Mouse (Mus musculus): ENCODE results near the gene Pecr. TPM values are rescaled to one million over a fixed set of nuclear protein-coding genes. Genes with fewer than 3 reads are reported as not detected.
"Not testable (repeated sequence)": the region's sequence is repeated elsewhere in the genome, so short reads cannot be mapped to it uniquely, and the experiment has no call there.

Gene Pecr
- polyA plus RNA-seq, 1 experiment, result 39.8 TPM

DNA sequence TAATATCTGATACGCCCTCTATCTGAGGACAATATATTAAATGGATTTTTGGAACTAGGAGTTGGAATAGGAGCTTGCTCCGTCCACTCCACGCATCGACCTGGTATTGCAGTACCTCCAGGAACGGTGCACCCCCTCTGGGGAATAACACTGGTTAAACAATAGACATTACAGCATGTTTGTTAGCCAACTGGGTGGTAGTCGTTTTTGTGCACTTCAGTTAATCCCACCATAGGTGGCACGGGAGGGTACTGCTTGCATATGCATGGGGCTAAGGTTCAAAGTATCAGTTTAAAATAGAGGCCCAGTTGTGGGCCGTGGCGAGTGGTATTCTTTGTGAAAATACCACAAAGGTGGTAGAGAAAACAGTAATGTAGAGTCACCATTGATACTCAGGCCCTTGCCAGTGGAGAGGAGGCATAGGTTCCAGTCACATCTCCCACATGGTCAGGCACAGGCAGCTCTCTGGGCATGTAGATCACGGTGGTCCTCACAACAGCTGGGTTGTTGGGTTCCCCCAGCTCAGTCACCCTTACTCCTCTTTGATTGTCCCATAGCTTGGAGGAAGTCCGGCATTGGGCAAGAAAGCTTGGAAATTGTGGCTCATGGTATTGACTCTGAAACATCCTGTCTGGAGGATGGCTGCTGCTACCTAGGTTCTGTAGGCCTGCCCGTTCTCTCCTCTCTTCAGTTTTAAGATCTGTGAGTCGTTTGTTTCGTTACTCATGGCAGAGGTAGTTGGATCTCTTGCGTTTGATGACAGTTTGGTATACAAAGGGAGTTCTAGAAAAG is 28.9 kb downstream of the Pecr start:
- H3K27ac ChIP-seq (replicated peaks; ENCODE audit: low read depth, low read length), result peak overlapping the region; percentile 16; the same call in 1 of the 2 replicates
- peak overlapping the region; percentile 53 for H3K4me3 ChIP-seq (ENCODE audit: insufficient read depth, low read depth, low read length)
- peaks cover 6% of the 10 kb centered on the region; the same call in 1 of the 2 replicates for H3K4me1 ChIP-seq (ENCODE audit: control insufficient read depth, insufficient read depth, insufficient read length, low read length)

DNA sequence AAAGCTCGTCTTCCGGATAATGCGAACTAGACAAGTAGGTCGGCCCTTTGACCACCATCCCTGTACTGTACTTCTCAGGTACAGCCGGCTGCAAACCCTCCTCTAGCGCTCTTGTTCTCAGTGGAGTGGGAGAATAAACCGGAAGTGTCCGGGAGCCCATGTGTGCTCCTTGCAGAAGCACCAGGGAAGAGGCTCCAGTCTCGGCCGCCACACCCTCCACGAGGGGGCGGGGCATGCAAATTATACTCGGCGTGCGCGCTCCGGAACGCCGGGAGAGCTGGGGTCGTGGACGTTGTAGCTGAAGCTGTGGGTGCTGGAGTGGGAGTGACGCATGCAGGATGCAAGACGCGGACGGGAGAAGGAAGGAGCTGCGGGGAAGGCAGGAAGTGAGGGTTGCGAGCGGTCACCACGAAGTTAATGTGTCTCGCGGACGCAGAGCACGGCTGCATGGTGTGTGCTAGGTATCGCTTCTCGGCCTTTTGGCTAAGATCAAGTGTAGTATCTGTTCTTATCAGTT is 29.5 kb downstream of the Pecr start:
- Histone ChIP-seq H3K27ac (replicated peaks; ENCODE audit: low read depth, low read length) (peak overlapping the region; percentile 37), H3K4me3 (ENCODE audit: insufficient read depth, low read depth, low read length) (peak overlapping the region; percentile 53), H3K4me1 (ENCODE audit: control insufficient read depth, insufficient read depth, insufficient read length, low read length) (peaks cover 6% of the 10 kb centered on the region; the same call in 1 of the 2 replicates)

DNA sequence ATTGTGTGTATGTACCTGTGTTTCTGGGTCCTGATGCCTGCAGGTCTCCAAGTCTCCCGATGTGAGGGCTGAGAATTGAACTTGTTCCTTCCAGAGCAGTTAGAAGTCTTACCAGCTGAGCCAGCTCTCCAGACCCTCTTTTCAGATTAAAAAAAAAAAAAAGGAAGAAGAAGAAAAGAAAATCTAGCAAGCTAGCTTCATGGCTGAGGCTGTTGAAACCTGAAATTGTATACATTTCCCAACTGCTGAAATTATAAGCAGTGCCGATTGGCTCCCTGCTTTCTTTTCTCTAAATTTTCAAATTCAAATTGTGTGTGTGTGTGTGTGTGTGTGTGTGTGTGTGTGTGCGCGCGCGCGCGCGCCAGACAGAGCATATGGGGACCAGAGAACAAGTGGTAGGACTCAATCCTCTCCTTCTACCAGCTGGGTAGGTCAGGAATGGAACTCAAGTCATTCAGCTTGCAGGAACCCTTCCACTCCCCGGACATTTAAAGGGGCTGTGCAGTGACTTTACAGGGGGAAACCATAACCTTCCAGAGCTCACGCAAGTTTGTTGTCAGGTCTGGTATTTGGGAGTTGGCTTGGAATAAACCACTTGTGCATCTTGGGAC is 30.1 kb downstream of the Pecr start:
- Histone ChIP-seq H3K4me1 (ENCODE audit: control insufficient read depth, insufficient read depth, insufficient read length, low read length) (peaks cover 6% of the 10 kb centered on the region; the same call in 1 of the 2 replicates), H3K4me3 (ENCODE audit: insufficient read depth, low read depth, low read length) (peak overlapping the region; percentile 53), H3K27ac (replicated peaks; ENCODE audit: low read depth, low read length) (no peak overlapping the region)

DNA sequence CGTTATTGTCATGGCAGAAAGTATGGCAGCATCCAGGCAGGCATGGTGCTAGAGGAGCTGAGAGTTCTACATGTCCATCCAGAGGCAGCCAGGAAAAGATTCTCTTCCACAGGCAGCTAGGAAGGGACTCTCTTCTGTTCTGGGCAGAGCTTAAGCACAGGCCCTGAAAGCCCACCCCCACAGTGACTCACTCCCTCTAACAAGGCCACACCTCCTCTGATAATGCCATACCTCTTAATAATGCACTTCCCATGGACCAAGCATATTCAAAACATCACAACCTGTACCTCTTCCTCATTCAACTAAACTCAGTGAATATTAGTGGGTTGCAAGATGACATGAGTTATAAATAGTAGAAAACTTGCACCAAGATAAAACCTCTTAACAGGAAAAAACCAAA is 32.3 kb downstream of the Pecr start:
- H3K4me1 ChIP-seq (ENCODE audit: control insufficient read depth, insufficient read depth, insufficient read length, low read length), result peaks cover 6% of the 10 kb centered on the region; the same call in 1 of the 2 replicates
- no peak overlapping the region for H3K4me3 ChIP-seq (ENCODE audit: insufficient read depth, low read depth, low read length)
- H3K27ac ChIP-seq (replicated peaks; ENCODE audit: low read depth, low read length), result no peak overlapping the region

DNA sequence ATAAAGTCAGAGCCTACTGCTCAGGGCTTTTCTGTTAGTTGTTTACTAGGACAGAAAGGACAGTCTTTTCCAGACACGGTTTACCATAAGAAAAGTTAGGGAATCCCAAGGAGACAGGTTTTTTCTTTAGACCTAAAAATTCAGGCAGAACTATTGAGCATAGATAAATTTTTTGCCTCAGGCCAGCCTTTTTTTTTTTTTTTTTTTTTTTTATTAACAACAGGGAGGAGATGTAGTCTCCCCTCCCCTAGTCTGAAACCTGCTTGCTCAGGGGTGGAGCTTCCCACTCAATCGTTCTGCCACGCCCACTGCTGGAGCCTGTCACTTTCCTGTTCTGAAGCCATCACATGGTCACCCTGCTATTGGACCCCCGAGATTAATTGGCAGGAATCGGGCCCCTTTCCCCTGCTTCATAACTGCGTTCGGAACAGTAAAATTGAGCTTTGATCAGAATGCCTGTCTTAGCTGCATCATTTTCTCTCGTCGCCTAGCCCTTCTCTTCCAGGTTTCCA is 35.8 kb downstream of the Pecr start:
- H3K27ac ChIP-seq (replicated peaks; ENCODE audit: low read depth, low read length); H3K4me1 ChIP-seq (ENCODE audit: control insufficient read depth, insufficient read depth, insufficient read length, low read length); H3K4me3 ChIP-seq (ENCODE audit: insufficient read depth, low read depth, low read length): not testable (repeated sequence)

DNA sequence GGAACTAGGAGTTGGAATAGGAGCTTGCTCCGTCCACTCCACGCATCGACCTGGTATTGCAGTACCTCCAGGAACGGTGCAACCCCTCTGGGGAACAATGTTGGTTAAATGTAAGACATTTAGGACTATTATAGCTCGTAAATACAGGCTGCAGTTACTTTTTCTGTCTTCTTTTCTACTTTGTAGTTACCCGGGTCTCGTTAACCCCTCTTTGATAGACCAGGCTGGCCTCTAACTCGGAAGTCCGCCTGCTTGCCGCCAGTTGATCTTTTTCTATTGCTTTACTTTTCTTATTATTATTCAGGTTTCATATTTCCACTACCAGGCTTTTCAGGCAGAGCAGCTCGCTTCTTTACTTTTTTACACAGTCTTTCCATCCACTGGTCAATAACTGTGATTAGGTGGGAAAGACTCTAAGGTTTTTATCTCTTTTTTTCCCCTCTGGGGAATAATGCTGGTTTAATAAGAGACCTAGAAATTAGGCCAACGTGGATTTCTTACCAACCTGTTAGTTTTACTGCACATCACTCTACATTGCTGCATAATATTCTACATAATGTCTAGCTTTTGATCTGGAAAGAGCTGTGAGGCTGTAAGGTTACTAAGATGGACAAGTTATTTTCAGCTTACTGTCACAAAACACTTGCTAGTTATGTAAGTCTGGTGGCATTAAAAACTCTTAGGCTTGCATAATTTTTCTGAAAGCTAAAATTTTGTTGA is 39.6 kb downstream of the Pecr start:
- Histone ChIP-seq H3K4me3 (ENCODE audit: insufficient read depth, low read depth, low read length) (peak overlapping the region; percentile 63), H3K4me1 (ENCODE audit: control insufficient read depth, insufficient read depth, insufficient read length, low read length) (no peaks in the 10 kb centered on the region), H3K27ac (replicated peaks; ENCODE audit: low read depth, low read length) (no peak overlapping the region)

DNA sequence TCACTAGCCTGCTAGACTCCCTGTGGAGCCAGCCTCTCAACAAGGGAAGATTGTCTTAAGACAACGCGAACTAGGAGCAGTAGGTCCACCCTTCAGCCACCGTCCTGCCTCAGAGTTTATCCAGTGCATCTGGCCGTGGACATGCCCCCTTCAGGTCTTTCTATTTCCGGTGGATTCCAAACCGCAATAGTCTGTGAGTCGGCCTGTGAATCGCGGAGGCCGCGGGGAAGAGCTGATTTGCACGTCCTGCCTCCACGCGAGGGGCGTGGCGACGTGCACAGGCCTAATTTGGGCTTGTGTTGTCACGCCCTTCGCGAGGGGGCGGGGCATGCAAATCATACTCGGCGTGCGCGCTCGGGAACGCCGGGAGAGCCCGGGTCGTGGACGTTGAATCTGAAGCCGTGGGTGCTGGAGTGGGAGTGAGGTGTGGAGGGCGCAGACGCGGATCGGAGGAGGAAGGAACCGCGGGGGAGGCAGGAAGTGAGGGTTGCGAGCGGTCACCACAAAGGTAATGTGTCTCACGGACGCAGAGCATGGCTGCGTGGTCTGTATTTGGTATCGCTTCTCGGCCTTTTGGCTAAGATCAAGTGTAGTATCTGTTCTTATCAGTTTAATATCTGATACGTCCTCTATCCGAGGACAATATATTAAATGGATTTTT is 40.3 kb downstream of the Pecr start:
- Histone ChIP-seq H3K4me3 (ENCODE audit: insufficient read depth, low read depth, low read length) (peak overlapping the region; percentile 63), H3K27ac (replicated peaks; ENCODE audit: low read depth, low read length) (peak overlapping the region; percentile 95), H3K4me1 (ENCODE audit: control insufficient read depth, insufficient read depth, insufficient read length, low read length) (no peaks in the 10 kb centered on the region)

DNA sequence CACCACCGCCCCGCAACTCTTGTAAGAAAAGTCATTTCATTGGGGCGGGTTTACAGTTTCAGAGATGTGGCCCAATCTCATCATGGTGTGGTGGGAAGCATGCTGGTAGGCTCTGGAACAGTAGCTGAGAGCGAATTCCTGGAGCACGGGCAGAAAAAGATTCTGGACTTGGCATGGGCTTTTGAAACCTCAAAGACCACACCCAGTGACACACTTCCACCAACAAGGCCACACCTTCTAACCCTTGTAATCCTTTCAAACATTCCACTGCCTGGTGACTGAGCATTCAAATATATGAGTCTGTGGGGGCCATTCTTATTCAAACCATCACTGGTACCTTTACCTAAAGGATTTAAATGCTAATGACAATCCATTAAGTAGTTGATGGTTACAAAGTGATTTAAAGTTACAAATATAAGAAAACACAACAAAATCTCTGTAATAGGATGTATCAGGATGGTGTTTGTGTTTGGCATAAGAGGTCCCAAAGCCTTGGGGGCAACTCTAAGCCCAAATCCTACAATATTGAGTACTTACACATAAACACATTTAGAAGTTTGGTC is 41.5 kb downstream of the Pecr start:
- Histone ChIP-seq H3K4me1 (ENCODE audit: control insufficient read depth, insufficient read depth, insufficient read length, low read length) (no peaks in the 10 kb centered on the region), H3K4me3 (ENCODE audit: insufficient read depth, low read depth, low read length) (no peak overlapping the region), H3K27ac (replicated peaks; ENCODE audit: low read depth, low read length) (no peak overlapping the region)

DNA sequence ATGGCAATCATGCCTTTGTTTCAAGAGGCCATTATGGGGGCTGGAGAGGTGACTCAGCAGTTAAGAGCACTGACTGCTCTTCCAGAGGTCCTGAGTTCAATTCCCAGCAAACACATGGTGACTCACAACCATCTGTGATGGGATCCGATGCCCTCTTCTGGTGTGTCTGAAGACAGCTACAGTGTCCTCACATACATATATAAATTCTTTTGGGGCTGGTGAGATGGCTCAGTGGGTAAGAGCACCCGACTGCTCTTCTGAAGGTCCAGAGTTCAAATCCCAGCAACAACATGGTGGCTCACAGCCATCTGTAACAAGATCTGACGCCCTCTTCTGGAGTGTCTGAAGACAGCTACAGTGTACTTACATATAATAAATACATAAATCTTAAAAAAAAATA is 45.0 kb downstream of the Pecr start:
- H3K27ac ChIP-seq (replicated peaks; ENCODE audit: low read depth, low read length); H3K4me1 ChIP-seq (ENCODE audit: control insufficient read depth, insufficient read depth, insufficient read length, low read length): not testable (repeated sequence)

DNA sequence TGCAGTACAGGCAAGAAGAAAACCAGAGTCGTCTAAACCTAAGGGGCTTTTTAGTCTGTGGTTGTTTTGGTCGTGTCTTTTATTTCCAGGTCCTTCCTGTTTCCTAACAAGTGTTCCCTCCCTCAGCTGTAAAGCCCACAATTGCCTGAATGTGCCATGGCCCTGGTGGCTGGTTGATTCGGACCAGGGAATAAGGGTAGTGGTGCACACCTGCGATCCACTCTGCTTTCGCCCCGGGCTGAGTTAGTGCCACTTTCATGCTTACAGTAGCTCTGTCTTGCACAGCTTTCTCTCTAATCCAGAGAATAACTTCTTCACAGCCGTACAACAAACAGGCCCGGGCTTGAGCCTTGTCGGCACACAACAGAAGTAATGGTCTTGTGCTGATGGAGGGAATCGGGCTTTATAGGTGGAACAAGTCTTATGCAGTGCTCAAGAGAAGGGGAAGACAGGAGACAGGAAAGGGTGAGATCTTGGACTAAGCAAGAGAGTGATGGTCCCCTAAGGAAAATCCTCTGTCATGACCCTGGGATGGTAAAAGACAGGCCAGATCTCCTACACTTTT is 46.0 kb downstream of the Pecr start:
- no peaks in the 10 kb centered on the region for H3K4me1 ChIP-seq (ENCODE audit: control insufficient read depth, insufficient read depth, insufficient read length, low read length)
- H3K27ac ChIP-seq (replicated peaks; ENCODE audit: low read depth, low read length), result no peak overlapping the region
- H3K4me3 ChIP-seq (ENCODE audit: insufficient read depth, low read depth, low read length), result no peak overlapping the region

More for the DNA sequence above, 45.0 kb downstream of the Pecr start:
- H3K4me3 ChIP-seq (ENCODE audit: insufficient read depth, low read depth, low read length), result not testable (repeated sequence)

DNA sequence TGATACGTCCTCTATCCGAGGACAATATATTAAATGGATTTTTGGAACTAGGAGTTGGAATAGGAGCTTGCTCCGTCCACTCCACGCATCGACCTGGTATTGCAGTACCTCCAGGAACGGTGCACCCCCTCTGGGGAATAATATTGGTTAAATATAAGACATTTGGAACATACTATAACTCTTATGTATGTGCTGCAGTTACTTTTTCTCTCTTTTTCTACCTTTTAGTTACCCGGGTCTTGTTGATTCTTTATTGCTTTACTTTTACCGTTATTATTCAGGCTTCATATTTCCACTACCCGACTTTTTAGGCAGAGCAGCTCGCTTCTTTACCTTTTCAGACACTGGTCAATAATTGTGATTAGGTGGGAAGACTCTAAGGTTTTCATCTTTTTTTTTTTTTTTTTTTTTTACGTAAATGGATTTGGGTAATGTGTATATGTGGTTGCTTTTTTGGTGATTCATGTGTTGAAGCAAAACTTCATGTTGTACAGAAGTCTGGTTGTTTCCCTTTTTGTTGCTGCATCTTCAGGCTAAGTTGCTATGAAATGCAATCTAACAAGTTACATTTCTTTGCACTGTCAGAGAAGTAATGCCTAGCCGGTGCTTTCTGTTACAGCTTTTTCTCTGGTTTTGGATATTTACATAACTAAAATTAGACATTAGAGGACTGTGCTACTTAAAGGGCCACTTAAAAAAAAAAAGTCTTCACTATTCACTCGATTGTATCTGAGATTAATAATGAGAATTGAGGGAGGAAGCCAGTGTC is 46.9 kb downstream of the Pecr start:
- H3K27ac ChIP-seq (replicated peaks; ENCODE audit: low read depth, low read length), result no peak overlapping the region
- H3K4me3 ChIP-seq (ENCODE audit: insufficient read depth, low read depth, low read length), result no peak overlapping the region; the same call in 1 of the 2 replicates

DNA sequence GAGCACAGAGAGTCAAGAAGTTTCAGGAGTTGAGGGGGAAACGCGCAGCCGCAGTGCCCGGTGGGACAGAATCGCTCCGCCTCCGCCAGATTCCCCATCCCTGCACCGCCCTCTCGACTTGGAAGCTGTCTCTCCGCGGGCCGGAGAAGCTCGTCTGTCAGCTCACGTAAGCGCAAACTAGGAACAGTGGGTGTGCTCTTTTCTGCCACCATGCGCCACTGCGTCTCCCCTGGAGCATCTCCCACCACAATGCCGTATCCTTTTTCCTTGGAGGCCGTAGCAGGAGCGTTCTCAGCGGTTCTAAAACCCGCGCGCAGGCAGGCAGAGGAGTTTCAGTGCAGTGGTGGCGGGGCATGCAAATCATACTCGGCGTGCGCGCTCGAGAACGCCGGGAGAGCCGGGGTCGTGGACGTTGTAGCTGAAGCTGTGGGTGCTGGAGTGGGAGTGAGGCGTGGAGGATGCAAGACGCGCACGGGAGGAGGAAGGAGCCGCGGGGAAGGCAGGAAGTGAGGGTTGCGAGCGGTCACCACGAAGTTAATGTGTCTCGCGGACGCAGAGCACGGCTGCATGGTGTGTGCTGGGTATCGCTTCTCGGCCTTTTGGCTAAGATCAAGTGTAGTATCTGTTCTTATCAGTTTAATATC is 47.6 kb downstream of the Pecr start:
- H3K4me1 ChIP-seq (ENCODE audit: control insufficient read depth, insufficient read depth, insufficient read length, low read length); H3K27ac ChIP-seq (replicated peaks; ENCODE audit: low read depth, low read length): not testable (repeated sequence)
- H3K4me3 ChIP-seq (ENCODE audit: insufficient read depth, low read depth, low read length), result peak overlapping the region; percentile 73

More for the DNA sequence above, 46.9 kb downstream of the Pecr start:
- H3K4me1 ChIP-seq (ENCODE audit: control insufficient read depth, insufficient read depth, insufficient read length, low read length), result no peaks in the 10 kb centered on the region

DNA sequence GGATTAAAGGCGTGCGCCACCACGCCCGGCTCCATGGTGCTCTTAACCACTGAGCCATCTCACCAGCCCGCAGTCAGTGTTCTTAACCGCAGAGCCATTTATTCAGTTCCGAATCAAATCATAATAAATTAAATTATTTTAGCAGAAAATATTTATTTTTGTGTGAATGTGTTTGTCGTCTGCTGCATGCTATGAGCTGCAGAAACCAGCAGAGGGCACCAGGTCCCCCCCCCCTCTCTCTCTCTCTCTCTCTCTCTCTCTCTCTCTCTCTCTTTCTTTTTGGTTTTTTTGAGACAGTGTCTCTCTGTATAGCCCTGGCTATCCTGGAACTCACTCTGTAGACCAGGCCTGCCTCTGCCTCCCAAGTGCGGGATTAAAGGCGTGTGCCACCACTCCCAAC is 51.5 kb downstream of the Pecr start:
- not testable (repeated sequence) for H3K4me3 ChIP-seq (ENCODE audit: insufficient read depth, low read depth, low read length); H3K27ac ChIP-seq (replicated peaks; ENCODE audit: low read depth, low read length); H3K4me1 ChIP-seq (ENCODE audit: control insufficient read depth, insufficient read depth, insufficient read length, low read length)

All from brown adipose tissue, adult 24 weeks (tissue).